Mouse (Mus musculus): ENCODE data around the gene Ndufa4l2.

DNA sequence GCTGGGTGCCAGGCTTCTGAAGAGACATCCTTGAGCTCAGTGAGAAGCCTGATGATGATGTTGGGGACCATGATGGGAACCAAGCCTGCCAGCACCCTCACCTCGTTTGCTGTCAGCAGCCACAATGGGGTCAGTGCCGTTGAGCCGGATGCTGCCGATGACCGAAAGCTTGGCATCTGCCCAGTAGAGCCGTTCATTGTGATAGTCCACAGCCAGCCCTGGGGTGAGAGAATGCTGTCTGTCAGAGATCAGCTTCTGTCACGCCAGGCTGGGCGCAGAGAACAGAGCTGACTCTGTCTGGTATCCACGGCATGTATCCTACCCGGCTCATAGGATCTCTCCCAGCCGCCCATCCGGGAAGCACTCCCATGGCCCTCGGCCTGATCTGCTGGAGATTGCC lies 27.3 kb downstream of the Ndufa4l2 start:
- TF ChIP-seq POLR2A (IDR thresholded peaks at IDR 0.05; ENCODE audit: low read depth, low read length) (no peak), CTCF (IDR thresholded peaks at IDR 0.05; ENCODE audit: borderline replicate concordance, insufficient read depth, low read length) (no peak)
